Mouse (Mus musculus) heart, postnatal 0 days (tissue): ENCODE results near the gene Med27. TPM values are rescaled to one million over a fixed set of nuclear protein-coding genes. Genes with fewer than 3 reads are reported as not detected.

Source experiments
- ATAC-seq: fragments of 200-750 bp; cut with Nextera tagmentation; 2 replicates; pipeline ENCODE4 v1.8.0; 2017; ENCODE audit warnings: low read depth, moderate number of reproducible peaks, moderate library complexity; ENCODE audit not compliant: insufficient read depth
- DNase-seq: peaks from one replicate; pipeline ENCODE4 v3.0.0-alpha.2; 2016; ENCODE audit warnings: low spot score
- H3K27ac ChIP-seq: fragments of 300-500 bp; sonication (generic); 2 replicates; pipeline ENCODE4 v1.5.1; 2014; ENCODE audit warnings: low read depth, mild to moderate bottlenecking
- H3K27me3 ChIP-seq: fragments of 300-500 bp; sonication (generic); 2 replicates; pipeline ENCODE4 v1.6.1; 2014; ENCODE audit warnings: low read length, mixed read lengths; ENCODE audit not compliant: control insufficient read depth, insufficient read depth
- H3K36me3 ChIP-seq: fragments of 300-500 bp; sonication (generic); replicated peaks from 2 replicates; pipeline ENCODE4 v1.6.1; 2014; ENCODE audit warnings: low read length, mixed read lengths; ENCODE audit not compliant: control insufficient read depth, insufficient read depth
- H3K4me1 ChIP-seq: fragments of 300-500 bp; sonication (generic); 2 replicates; pipeline ENCODE4 v1.6.1; 2014; ENCODE audit warnings: antibody characterized with exemption; ENCODE audit not compliant: control insufficient read depth, insufficient read depth
- H3K4me2 ChIP-seq: fragments of 300-500 bp; sonication (generic); 2 replicates; pipeline ENCODE4 v1.6.1; 2014; ENCODE audit warnings: low read depth, mild to moderate bottlenecking, low read length, moderate library complexity
- H3K4me3 ChIP-seq: fragments of 300-500 bp; sonication (generic); 2 replicates; pipeline ENCODE4 v1.5.1; 2014; ENCODE audit warnings: low read depth, low read length
- H3K9ac ChIP-seq: fragments of 300-500 bp; sonication (generic); replicated peaks from 2 replicates; pipeline ENCODE4 v1.6.1; 2014; ENCODE audit warnings: low read depth, low read length, mixed read lengths
- H3K9me3 ChIP-seq: fragments of 300-500 bp; sonication (generic); replicated peaks from 2 replicates; pipeline ENCODE4 v1.6.1; 2016; ENCODE audit warnings: low read length; ENCODE audit not compliant: control insufficient read depth
- CTCF ChIP-seq: IDR thresholded peaks from 2 replicates; pipeline ENCODE4 v1.5.1; 2016; ENCODE audit warnings: antibody characterized with exemption, control low read depth, low read depth
- EP300 ChIP-seq: IDR thresholded peaks from 2 replicates; pipeline ENCODE4 v1.6.1; 2016; ENCODE audit warnings: antibody characterized with exemption, low read depth
- WGBS: fragments of 180-500 bp; shearing (Covaris S2); extraction: QIAGEN DNeasy Blood & Tissue Kit; methylation state at CpG from one replicate; pipeline ENCODE4 v1.1.7; 2014; 5-methylcytosine and 5-hydroxymethylcytosine counted together
- polyA plus RNA-seq: library from polyadenylated mRNA; unstranded; fragments of >200 nt; fragmentation: Nextera tagmentation; extraction: Ambion mirVana; gene quantifications from 2 replicates; pipeline ENCODE4 v1.2.1, GENCODE M21; 2015
- total RNA-seq: library from RNA; depleted of rRNA; stranded (reverse); fragments of >200 nt; gene quantifications from 2 replicates; pipeline ENCODE4 v1.2.3, GENCODE M21; 2014; ENCODE audit warnings: low replicate concordance

Gene Med27
- total and polyA plus RNA-seq, 2 experiments from 2014 or later, result 26.6 to 52.6 TPM

DNA sequence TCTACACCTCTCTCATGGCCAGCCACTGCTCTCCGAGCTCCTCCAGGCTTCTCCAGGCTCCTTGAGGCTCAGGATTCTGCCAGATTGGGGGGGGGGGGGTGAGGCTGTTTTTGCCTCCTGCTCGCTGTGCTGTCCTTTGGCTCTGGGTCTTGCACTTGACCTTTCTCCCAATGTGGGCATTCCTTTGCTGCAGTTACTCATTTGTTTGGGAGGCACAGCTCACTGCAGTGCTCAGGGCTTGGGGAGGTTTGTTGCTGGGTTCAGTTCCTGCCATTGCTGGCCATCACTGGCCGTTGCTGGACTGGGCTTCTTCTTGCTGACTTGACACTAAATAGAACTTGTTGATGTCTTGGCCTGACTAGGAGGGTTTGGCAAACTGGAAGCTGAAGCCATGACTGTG is 14.3 kb downstream of the Med27 start:
- no peak for DNase-seq
- no peak overlapping the region for H3K9ac ChIP-seq

DNA sequence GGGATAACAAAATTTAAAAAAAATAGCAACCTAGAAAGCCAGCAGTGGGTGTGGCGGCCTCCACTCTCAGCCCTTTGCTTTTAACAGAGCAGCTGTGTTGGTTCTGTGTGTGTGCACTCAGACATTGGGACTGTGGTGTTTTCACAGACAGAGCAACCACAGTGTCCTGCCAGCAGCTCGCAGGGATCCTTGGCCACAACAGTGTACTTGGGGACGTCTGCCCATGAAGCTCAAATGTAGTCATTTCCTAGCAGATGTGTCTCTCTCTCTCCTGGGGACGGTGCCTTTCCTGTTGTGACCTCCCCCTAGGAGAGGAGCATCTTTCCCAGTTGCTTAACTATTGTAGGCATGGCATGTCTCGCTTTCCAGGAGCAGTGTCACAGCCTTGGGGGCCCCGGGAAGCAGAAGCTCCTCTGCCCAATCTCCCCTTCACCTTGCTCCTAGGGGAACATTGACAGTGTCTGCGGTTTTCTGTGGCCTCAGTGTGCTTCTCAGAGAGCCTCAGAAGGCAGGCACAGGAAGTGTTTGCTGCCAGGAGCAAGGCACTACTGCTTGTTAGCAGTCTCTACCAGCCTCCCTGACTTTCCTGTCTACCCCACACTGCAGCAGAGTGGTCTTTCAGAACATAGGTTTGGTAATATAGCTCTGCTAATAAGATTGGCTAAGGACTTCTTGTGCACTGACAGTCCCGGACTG is 18.5 kb downstream of the Med27 start:
- Histone ChIP-seq H3K27ac (no peak overlapping the region), H3K27me3 (no peaks in the 10 kb centered on the region), H3K9ac (no peak overlapping the region), H3K36me3 (no peaks in the 10 kb centered on the region), H3K9me3 (no peaks in the 10 kb centered on the region), H3K4me1 (no peaks in the 10 kb centered on the region), H3K4me3 (no peak overlapping the region), H3K4me2 (no peak overlapping the region)
- ATAC-seq (no peak), DNase-seq (no peak)
- 74% methylated on average over 8 of the region's 8 CpGs for WGBS
- no peak for TF ChIP-seq CTCF
- no peak for TF ChIP-seq EP300

More for the DNA sequence above, 14.3 kb downstream of the Med27 start:
- H3K4me2 ChIP-seq, result no peak overlapping the region
- H3K36me3 ChIP-seq, result no peaks in the 10 kb centered on the region; the same call in 1 of the 2 replicates
- TF ChIP-seq CTCF (no peak), EP300 (no peak)
- no peak overlapping the region for H3K4me3 ChIP-seq
- no peak for ATAC-seq
- H3K4me1 ChIP-seq, result peaks cover 9% of the 10 kb centered on the region; the same call in 1 of the 2 replicates
- WGBS, result 80% methylated on average over 3 of the region's 3 CpGs
- H3K27me3 ChIP-seq, result no peaks in the 10 kb centered on the region
- H3K9me3 ChIP-seq, result no peaks in the 10 kb centered on the region
- no peak overlapping the region for H3K27ac ChIP-seq

DNA sequence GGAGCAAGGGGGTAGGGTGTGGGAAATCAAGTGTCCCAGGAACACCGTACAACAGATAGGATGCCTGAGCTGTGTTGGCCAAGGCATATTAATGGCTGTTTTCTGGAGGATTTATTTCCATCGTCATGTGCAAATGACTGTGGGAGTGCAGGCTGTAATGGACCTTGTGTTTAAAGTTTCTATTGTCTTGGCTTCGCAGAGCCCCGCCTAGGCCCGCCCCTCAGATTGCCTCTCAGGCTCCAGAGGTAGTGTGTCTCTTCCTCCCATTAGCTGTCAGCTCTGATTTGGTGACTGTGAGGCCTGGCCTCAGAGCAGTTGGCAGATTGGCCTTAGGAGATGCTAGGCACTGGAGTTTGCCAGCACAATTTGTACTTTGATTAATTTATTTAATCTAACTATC is 22.1 kb downstream of the Med27 start:
- Histone ChIP-seq H3K4me2 (no peak overlapping the region), H3K27ac (no peak overlapping the region), H3K27me3 (no peaks in the 10 kb centered on the region), H3K4me1 (no peaks in the 10 kb centered on the region), H3K9ac (no peak overlapping the region), H3K36me3 (no peaks in the 10 kb centered on the region), H3K4me3 (no peak overlapping the region), H3K9me3 (no peaks in the 10 kb centered on the region)
- WGBS, result 68% methylated on average over 5 of the region's 5 CpGs
- TF ChIP-seq EP300 (no peak), CTCF (no peak)
- no peak for DNase-seq
- no peak for ATAC-seq

- 81% methylated on average over 5 of the region's 5 CpGs for WGBS
- no peaks in the 10 kb centered on the region for H3K36me3 ChIP-seq
- no peaks in the 10 kb centered on the region for H3K27me3 ChIP-seq
- no peaks in the 10 kb centered on the region for H3K9me3 ChIP-seq
- TF ChIP-seq CTCF, result no peak
- no peak for TF ChIP-seq EP300
- H3K27ac ChIP-seq, result no peak overlapping the region
- DNase-seq, result no peak
- no peaks in the 10 kb centered on the region for H3K4me1 ChIP-seq
- no peak overlapping the region for H3K4me3 ChIP-seq
- H3K9ac ChIP-seq, result no peak overlapping the region
- no peak for ATAC-seq
- no peak overlapping the region for H3K4me2 ChIP-seq
These were observed 25.6 kb downstream of the Med27 start for GRCm38 (mm10) chr2:29372176-29372575.

DNA sequence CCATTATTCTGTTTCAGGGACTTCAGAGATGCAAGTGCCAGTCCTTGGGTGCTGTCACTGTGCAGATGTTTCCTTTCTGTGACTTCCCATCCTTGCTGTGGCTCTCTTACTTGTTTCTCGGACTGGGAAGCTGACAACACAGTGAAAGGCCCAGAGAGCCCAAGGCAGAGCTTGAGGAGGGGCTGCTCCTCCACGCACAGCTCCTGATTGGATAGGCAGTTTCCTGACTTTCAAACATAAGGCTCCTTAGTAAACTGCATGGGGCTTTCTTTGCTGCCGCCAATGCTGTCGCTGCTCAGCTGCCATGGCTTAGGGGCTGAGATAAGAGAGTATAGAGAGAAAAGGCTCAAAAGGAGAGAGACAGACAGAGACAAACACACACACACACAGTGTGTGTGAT is 35.1 kb downstream of the Med27 start:
- no peaks in the 10 kb centered on the region for H3K4me1 ChIP-seq
- no peak for DNase-seq
- H3K4me3 ChIP-seq, result no peak overlapping the region
- H3K4me2 ChIP-seq, result no peak overlapping the region
- H3K9ac ChIP-seq, result no peak overlapping the region
- H3K27me3 ChIP-seq, result no peaks in the 10 kb centered on the region
- WGBS, result 28% methylated on average over 4 of the region's 4 CpGs
- TF ChIP-seq CTCF (no peak), EP300 (no peak)
- ATAC-seq, result no peak
- no peak overlapping the region for H3K27ac ChIP-seq
- H3K36me3 ChIP-seq, result no peaks in the 10 kb centered on the region
- no peaks in the 10 kb centered on the region for H3K9me3 ChIP-seq

DNA sequence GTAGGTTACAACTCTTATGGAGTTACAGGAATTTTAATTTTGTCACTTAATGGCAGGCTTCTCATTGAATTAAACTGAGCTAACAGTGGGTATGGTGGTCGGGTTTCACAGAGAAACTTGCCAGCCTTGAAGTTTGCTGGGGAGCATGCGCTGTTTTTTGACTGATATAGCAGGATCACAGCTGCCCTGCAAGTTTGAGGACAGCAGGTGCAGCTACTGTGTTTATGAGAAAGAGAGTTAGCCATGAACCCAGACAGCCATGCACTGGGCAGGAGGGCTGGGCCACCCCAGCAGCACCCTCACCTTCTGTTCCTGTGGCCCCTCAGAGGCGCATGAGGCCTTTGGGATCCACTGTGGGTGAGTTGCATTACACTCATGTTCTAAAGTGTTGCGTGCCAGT is 36.0 kb downstream of the Med27 start:
- no peak overlapping the region for H3K9ac ChIP-seq
- no peak for TF ChIP-seq EP300
- TF ChIP-seq CTCF, result no peak
- no peaks in the 10 kb centered on the region for H3K27me3 ChIP-seq
- DNase-seq, result no peak
- no peaks in the 10 kb centered on the region for H3K36me3 ChIP-seq
- 91% methylated on average over 4 of the region's 4 CpGs for WGBS
- H3K4me1 ChIP-seq, result no peaks in the 10 kb centered on the region
- no peak overlapping the region for H3K4me3 ChIP-seq
- no peak overlapping the region for H3K27ac ChIP-seq
- H3K4me2 ChIP-seq, result no peak overlapping the region
- no peak for ATAC-seq
- no peaks in the 10 kb centered on the region for H3K9me3 ChIP-seq
